Mouse (Mus musculus) lung, adult 2 months (tissue): ENCODE measurements around the gene Rad23a.

Source experiments
- CTCF ChIP-seq: fragments of 200-500 bp; IDR thresholded peaks from 2 replicates; pipeline ENCODE4 v1.5.1; 2011; ENCODE audit warnings: mild to moderate bottlenecking, low read length, control low read depth; ENCODE audit not compliant: insufficient read depth
- POLR2A ChIP-seq: fragments of 200-500 bp; IDR thresholded peaks from 2 replicates; pipeline ENCODE4 v1.6.1; 2011; ENCODE audit warnings: low read depth, mild to moderate bottlenecking, control low read depth, low read length, borderline replicate concordance; ENCODE audit errors: extremely low read depth

DNA sequence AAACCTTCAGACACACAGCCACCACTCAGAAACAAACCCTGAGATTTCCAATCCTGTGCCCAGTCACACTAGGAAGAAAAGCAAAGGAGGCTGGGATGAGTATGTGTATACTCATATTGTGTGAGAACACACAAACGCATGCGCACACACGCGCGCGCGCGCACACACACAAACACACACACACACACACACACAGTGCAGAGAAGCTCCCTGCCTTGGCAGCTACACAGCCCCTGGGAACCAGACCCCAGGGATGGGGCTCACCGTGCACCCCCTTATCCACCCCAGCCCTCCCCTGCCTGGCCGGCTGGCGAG, 26.3 kb downstream of the Rad23a start:
- no peak for TF ChIP-seq POLR2A
- TF ChIP-seq CTCF: no peak
